In the genomic region with DNA sequence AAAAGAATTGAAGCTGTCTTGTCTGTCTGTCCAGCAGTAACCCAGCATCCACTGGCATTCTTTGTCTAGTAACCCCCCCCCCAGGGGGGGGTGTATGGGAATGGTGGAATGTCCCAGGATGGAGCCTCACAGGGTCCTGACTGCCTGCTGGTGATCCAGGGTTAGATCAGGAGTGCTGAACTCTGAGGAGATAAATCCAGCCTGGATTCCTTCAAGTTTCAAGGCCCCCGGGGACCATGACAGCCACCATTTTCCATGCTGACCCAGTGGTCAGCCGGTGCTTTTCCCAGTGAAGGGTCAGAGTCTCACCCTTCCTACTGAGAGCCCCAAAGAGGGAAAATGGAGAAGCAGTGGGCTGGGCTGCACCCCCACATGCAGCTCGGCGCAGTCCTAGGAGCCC, we compare ENCODE assay signal across 11 mouse cellular contexts. TPM values are rescaled to one million over a fixed set of nuclear protein-coding genes. Genes with fewer than 3 reads are reported as not detected.
A peak's percentile ranks its signal among the peaks of the same experiment; 100 is the strongest.
DNase-seq lines count a peak whose midpoint lies in the region; ATAC-seq and TF ChIP-seq lines count a peak whose summit lies in the region.
"Had no signal": no experiment of that assay in that cellular context is flagged by ENCODE, and none has a peak within 500 bp of the region (broad histone marks: within the 10 kb centered on the region; RNA-seq: fewer than 3 reads in every experiment).

No protein-coding gene starts in this region.

- 47% methylated on average over 4 of the region's 4 CpGs for WGBS in heart, adult 2 months
- WGBS in kidney, embryonic 16.5 days, result 30% methylated on average over 4 of the region's 4 CpGs
- WGBS in limb, embryonic 10.5 days, result 79% methylated on average over 4 of the region's 4 CpGs
- 90% methylated on average over 4 of the region's 4 CpGs for WGBS in thymus, adult 2 months

- H3K36me3 ChIP-seq in heart, adult 2 months (ENCODE audit: control insufficient read depth, insufficient read depth, low read length), result no peaks in the 10 kb centered on the region
- H3K36me3 ChIP-seq in kidney, embryonic 16.5 days (ENCODE audit: insufficient read depth, low read length), result no peaks in the 10 kb centered on the region; the same call in none of the 2 replicates
- no peaks in the 10 kb centered on the region for H3K36me3 ChIP-seq in MEL (ENCODE audit: control insufficient read depth in 1 of 2, insufficient read depth in 2 of 2, low read length in 2 of 2)
- peaks cover 34% of the 10 kb centered on the region for H3K36me3 ChIP-seq in limb, embryonic 10.5 days
- H3K36me3 ChIP-seq in thymus, adult 2 months (ENCODE audit: control insufficient read depth, insufficient read depth, low read length), result no peaks in the 10 kb centered on the region

- no peak for TF ChIP-seq RAD21 in MEL (IDR thresholded peaks at IDR 0.05; ENCODE audit: low read depth, low read length)

- TF ChIP-seq EP300 in heart, adult 2 months (IDR thresholded peaks at IDR 0.05; ENCODE audit: insufficient read depth, low read depth, low read length), result no peak
- TF ChIP-seq EP300 in MEL (IDR thresholded peaks at IDR 0.05; ENCODE audit: low read depth in 1 of 2, low read length in 2 of 2), result no peak

- ATAC-seq in kidney, embryonic 16.5 days (ENCODE audit: low FRiP score, low TSS enrichment), result peak; percentile 0; the same call in 1 of the 2 replicates

- H3K9ac ChIP-seq in heart, adult 2 months (ENCODE audit: low read depth, low read length), result no peak overlapping the region
- peak overlapping the region; percentile 13 for H3K9ac ChIP-seq in kidney, embryonic 16.5 days (replicated peaks; ENCODE audit: low read length)
- no peak overlapping the region; the same call in 1 of the 2 replicates for H3K9ac ChIP-seq in MEL (ENCODE audit: control insufficient read depth, low read depth, low read length, poor library complexity, severe bottlenecking)

- H3K4me2 ChIP-seq in kidney, embryonic 16.5 days (replicated peaks; ENCODE audit: low read depth, low read length), result peak overlapping the region; percentile 61

- TF ChIP-seq POLR2A in heart, adult 2 months (IDR thresholded peaks at IDR 0.05; ENCODE audit: insufficient read depth, low read depth, low read length), result no peak
- TF ChIP-seq POLR2A in MEL (IDR thresholded peaks at IDR 0.05; ENCODE audit: control insufficient read depth in 1 of 2, insufficient read depth in 1 of 2, low read depth in 1 of 2, low read length in 2 of 2, poor library complexity in 1 of 2), result no peak
- TF ChIP-seq POLR2A in thymus, adult 2 months (IDR thresholded peaks at IDR 0.05; ENCODE audit: control insufficient read depth, extremely low read depth, insufficient read depth, low read length, poor library complexity), result no peak

- H3K4me3 ChIP-seq in heart, adult 2 months, result no peak overlapping the region
- H3K4me3 ChIP-seq in kidney, embryonic 16.5 days (ENCODE audit: low read length), result peak overlapping the region; percentile 39
- H3K4me3 ChIP-seq in MEL (ENCODE audit: control insufficient read depth in 1 of 2, insufficient read depth in 1 of 2, low read depth in 2 of 2, low read length in 2 of 2), result peak overlapping the region; percentile 35 to 40; a peak in 3 of 4 replicates
- peak overlapping the region; percentile 51; the same call in 1 of the 2 replicates for H3K4me3 ChIP-seq in limb, embryonic 10.5 days
- no peak overlapping the region for H3K4me3 ChIP-seq in thymus, adult 2 months (ENCODE audit: control insufficient read depth, insufficient read depth, low read length)

- peaks cover 5% of the 10 kb centered on the region for H3K4me1 ChIP-seq in heart, adult 2 months (ENCODE audit: control insufficient read depth, insufficient read depth, low read length)
- peaks cover 62% of the 10 kb centered on the region for H3K4me1 ChIP-seq in kidney, embryonic 16.5 days (ENCODE audit: insufficient read depth, low read length)
- 0 out of 4 replicates have a peak, but pooled peaks cover 0 to 4% of the 10 kb centered on the region in 2 experiments for H3K4me1 ChIP-seq in MEL (ENCODE audit: control insufficient read depth in 1 of 2, insufficient read depth in 2 of 2, low read length in 2 of 2)
- peaks cover 67% of the 10 kb centered on the region for H3K4me1 ChIP-seq in limb, embryonic 10.5 days
- peaks cover 32% of the 10 kb centered on the region for H3K4me1 ChIP-seq in thymus, adult 2 months (replicated peaks; ENCODE audit: control insufficient read depth, insufficient read depth, low read length)

- TF ChIP-seq CTCF in heart, adult 2 months (IDR thresholded peaks at IDR 0.05), result no peak
- TF ChIP-seq CTCF in MEL (IDR thresholded peaks at IDR 0.05 in 2 of 3, conservative IDR thresholded peaks at IDR 0.05 in 1 of 3; ENCODE audit: control insufficient read depth in 1 of 3, insufficient read depth in 1 of 3, low read depth in 2 of 3, low read length in 3 of 3, poor library complexity in 1 of 3, severe bottlenecking in 1 of 3), result no peak
- TF ChIP-seq CTCF in thymus, adult 2 months (IDR thresholded peaks at IDR 0.05; ENCODE audit: borderline replicate concordance, control insufficient read depth, extremely low read depth, insufficient read depth, low read length, poor library complexity), result no peak

- no peak for DNase-seq in heart, adult 2 months
- DNase-seq in heart, adult 8-10 months (ENCODE audit: low spot score), result no peak
- DNase-seq in kidney, adult 18-20 months, result no peak
- no peak for DNase-seq in MEL (ENCODE audit: low read depth, low spot score)
- no peak for DNase-seq in limb, embryonic 10.5 days (ENCODE audit: low spot score)
- DNase-seq in ovary, adult 18-20 months (ENCODE audit: low spot score), result no peak
- DNase-seq in thymus, adult 2 months, result no peak
- DNase-seq: midbrain, embryonic 14.5 days had no signal

- no peaks in the 10 kb centered on the region for H3K79me2 ChIP-seq in heart, adult 2 months (replicated peaks; ENCODE audit: control insufficient read depth, insufficient read depth, low read length)
- no peaks in the 10 kb centered on the region for H3K79me2 ChIP-seq in MEL (ENCODE audit: control insufficient read depth, insufficient read depth, low read length, poor library complexity)

- intact Hi-C loops in heart, adult 2 months (cut with DNase I), result loop anchor here (1.0 kb wide), 1 partner anchor 49 kb away; no protein-coding TSS in a partner anchor

- H3K27ac ChIP-seq in heart, adult 2 months, result peak overlapping the region; percentile 1
- H3K27ac ChIP-seq in kidney, embryonic 16.5 days (ENCODE audit: low read length), result peak overlapping the region; percentile 48
- no peak overlapping the region for H3K27ac ChIP-seq in MEL (ENCODE audit: control insufficient read depth, low read depth, low read length)
- peak overlapping the region; percentile 80; the same call in 1 of the 2 replicates for H3K27ac ChIP-seq in limb, embryonic 10.5 days
- no peak overlapping the region for H3K27ac ChIP-seq in thymus, adult 2 months (ENCODE audit: control insufficient read depth, insufficient read depth, low read length)

- H3K9me3 ChIP-seq in kidney, embryonic 16.5 days (ENCODE audit: low read length), result no peaks in the 10 kb centered on the region
- H3K9me3 ChIP-seq in MEL (replicated peaks; ENCODE audit: insufficient read depth, low read length), result no peaks in the 10 kb centered on the region
- no peaks in the 10 kb centered on the region for H3K9me3 ChIP-seq in limb, embryonic 10.5 days (replicated peaks)

- no peaks in the 10 kb centered on the region for H3K27me3 ChIP-seq in heart, adult 2 months (ENCODE audit: control insufficient read depth, insufficient read depth, low read length)
- peaks cover 15% of the 10 kb centered on the region for H3K27me3 ChIP-seq in kidney, embryonic 16.5 days (ENCODE audit: insufficient read depth, low read length)
- H3K27me3 ChIP-seq in MEL (ENCODE audit: control insufficient read depth in 1 of 2, insufficient read depth in 2 of 2, low read length in 2 of 2), result no peaks in the 10 kb centered on the region
- H3K27me3 ChIP-seq in limb, embryonic 10.5 days (ENCODE audit: low read depth, poor library complexity, severe bottlenecking), result peaks cover 92% of the 10 kb centered on the region
- no peaks in the 10 kb centered on the region; the same call in 1 of the 2 replicates for H3K27me3 ChIP-seq in thymus, adult 2 months (ENCODE audit: control insufficient read depth, insufficient read depth, low read length)
- H3K27me3 ChIP-seq: Patski had no signal

TF ChIP-seq in MEL, 35 proteins besides CTCF, POLR2A, EP300 and RAD21:
- TF ChIP-seq SIN3A (IDR thresholded peaks at IDR 0.05; ENCODE audit: low read length) (no peak), ELF1 (IDR thresholded peaks at IDR 0.05; ENCODE audit: low read depth, low read length) (no peak), HCFC1 (IDR thresholded peaks at IDR 0.05; ENCODE audit: low read depth, low read length) (no peak), UBTF (IDR thresholded peaks at IDR 0.05; ENCODE audit: borderline replicate concordance, insufficient read depth, low read depth, low read length) (no peak), ZC3H11A (IDR thresholded peaks at IDR 0.05; ENCODE audit: low read depth, low read length) (no peak), POLR2AphosphoS2 (IDR thresholded peaks at IDR 0.05; ENCODE audit: low read length) (no peak), BHLHE40 (IDR thresholded peaks at IDR 0.05; ENCODE audit: borderline replicate concordance, low read depth, low read length) (no peak), MXI1 (IDR thresholded peaks at IDR 0.05; ENCODE audit: low read depth, low read length) (no peak), MYC (IDR thresholded peaks at IDR 0.05; ENCODE audit: low read depth, low read length) (no peak)

RNA-seq across cellular contexts. Expression of gene Myl3, which starts 9.8 kb away (rescaled TPM):
- over 10,000 TPM in 1 of 2 experiments, 1,000 to 10,000 TPM in 1; 9,326 to 11,139 TPM for total RNA-seq in heart, adult 2 months (2021)
- 9,227 and 12,279 TPM in 2 replicates for polyA plus RNA-seq in heart, adult 2 months (2012; rRNA removed)
- over 10,000 TPM; 10,766 to 11,632 (median 11,251) TPM for total RNA-seq in heart, adult 8-10 months (2022)
- polyA plus RNA-seq in kidney, embryonic 16.5 days (2015; fragmentation: Nextera tagmentation; extraction: Ambion mirVana), result 1.5 and 3.6 TPM in 2 replicates
- total RNA-seq in MEL (2012; rRNA removed), result not detected in 2 replicates
- polyA plus RNA-seq in MEL (2012; ENCODE audit: insufficient read depth in 1 of 2, insufficient read length in 2 of 2, low read depth in 1 of 2, low replicate concordance in 2 of 2, missing spikeins in 1 of 2), result not detected
- polyA plus RNA-seq in limb, embryonic 10.5 days (2016; fragmentation: Nextera tagmentation; extraction: Ambion mirVana), result 1.7 and 3.5 TPM in 2 replicates
- polyA plus RNA-seq in thymus, adult 2 months (2012; rRNA removed), result 2.4 and 293 TPM in 2 replicates
- polyA plus RNA-seq: urinary bladder, adult 2 months had no signal

RNA-seq across cellular contexts. Expression of gene Pth1r, which starts 15.1 kb away (rescaled TPM):
- 1 to 10 TPM; 6.0 to 7.0 TPM for total RNA-seq in heart, adult 2 months (2021)
- 10.3 and 12.6 TPM in 2 replicates for polyA plus RNA-seq in heart, adult 2 months (2012; rRNA removed)
- total RNA-seq in heart, adult 8-10 months (2022), result 1 to 10 TPM; 4.4 to 7.0 (median 5.1) TPM
- 98.8 and 108 TPM in 2 replicates for polyA plus RNA-seq in kidney, embryonic 16.5 days (2015; fragmentation: Nextera tagmentation; extraction: Ambion mirVana)
- 0.15 and 0.33 TPM in 2 replicates for total RNA-seq in MEL (2012; rRNA removed)
- polyA plus RNA-seq in MEL (2012; ENCODE audit: insufficient read depth in 1 of 2, insufficient read length in 2 of 2, low read depth in 1 of 2, low replicate concordance in 2 of 2, missing spikeins in 1 of 2), result under 1 TPM in 1 of 2 experiments, not detected in 1; 0.77 TPM
- polyA plus RNA-seq in limb, embryonic 10.5 days (2016; fragmentation: Nextera tagmentation; extraction: Ambion mirVana), result 36.3 and 49.2 TPM in 2 replicates
- polyA plus RNA-seq in thymus, adult 2 months (2012; rRNA removed), result 5.4 and 5.8 TPM in 2 replicates

Comparison
In these comparisons a context has a peak if more than half of its experiments do, and no peak if none do; other contexts are left out.
1. H3K27ac ChIP-seq: peak in heart, adult 2 months (single experiment), kidney, embryonic 16.5 days (single experiment) and limb, embryonic 10.5 days (single experiment); none in MEL (single experiment) and thymus, adult 2 months (single experiment).
2. H3K4me3 ChIP-seq: peak in kidney, embryonic 16.5 days (single experiment), MEL (2 of 2) and limb, embryonic 10.5 days (single experiment); none in heart, adult 2 months (single experiment) and thymus, adult 2 months (single experiment).